Mouse (Mus musculus) cerebellum, adult 2 months (tissue): ENCODE measurements around the gene Dad1.

Experiments used
- CTCF ChIP-seq: fragments of 200-500 bp; IDR thresholded peaks from 2 replicates; pipeline ENCODE4 v1.5.1; 2011; ENCODE audit warnings: low read depth, mild to moderate bottlenecking, control low read depth, low read length, moderate library complexity, borderline replicate concordance; ENCODE audit not compliant: insufficient read depth
- POLR2A ChIP-seq: fragments of 200-500 bp; IDR thresholded peaks from 2 replicates; pipeline ENCODE4 v1.6.1; 2011; ENCODE audit warnings: low read length, control low read depth, borderline replicate concordance; ENCODE audit not compliant: insufficient read depth

DNA sequence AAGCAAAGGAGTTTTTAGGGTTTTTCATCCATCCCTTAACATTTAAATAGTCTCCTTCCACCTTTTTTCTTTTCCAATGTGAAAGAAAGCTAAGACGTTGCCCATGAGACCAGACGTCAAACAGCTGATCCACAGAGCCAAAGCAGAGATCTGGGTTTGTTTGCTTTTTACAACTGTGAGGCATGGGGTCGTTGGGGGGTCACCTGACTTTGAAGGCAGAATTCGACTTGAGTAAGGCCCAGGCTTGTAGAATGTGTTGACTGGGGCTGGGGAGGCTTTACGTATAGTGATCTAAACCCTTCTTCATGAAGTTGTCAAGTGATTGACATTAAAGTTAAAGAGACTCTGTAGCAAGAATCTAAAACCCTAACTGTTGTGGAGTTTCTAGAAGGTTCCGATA, 48.0 kb downstream of the Dad1 start:
- no peak for TF ChIP-seq POLR2A
- no peak for TF ChIP-seq CTCF
